In the genomic region with DNA sequence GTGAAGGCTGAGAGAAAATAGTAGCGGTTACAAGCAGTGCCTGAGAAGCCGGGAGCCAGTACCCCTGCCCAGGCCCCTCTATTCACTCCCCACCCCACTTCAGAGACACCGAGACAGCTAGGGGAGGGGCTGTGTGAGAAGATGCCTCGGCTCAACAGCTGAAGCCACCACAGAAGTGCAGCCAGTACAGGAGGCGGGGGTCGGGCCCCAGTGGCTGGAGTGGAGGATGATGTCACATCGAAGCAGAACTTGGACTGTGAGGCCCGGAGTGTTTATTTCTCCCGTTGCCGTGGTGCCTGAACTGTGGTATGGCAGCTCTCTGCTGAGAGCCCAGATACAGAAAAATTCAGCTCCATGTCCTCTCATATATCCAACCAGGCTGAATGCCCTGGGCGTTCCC, we compare ENCODE assay signal across 9 mouse cellular contexts. TPM values are rescaled to one million over a fixed set of nuclear protein-coding genes. Genes with fewer than 3 reads are reported as not detected.
DNase-seq lines count a peak whose midpoint lies in the region; ATAC-seq and TF ChIP-seq lines count a peak whose summit lies in the region.
"Had no signal": no experiment of that assay in that cellular context is flagged by ENCODE, and none has a peak within 500 bp of the region (broad histone marks: within the 10 kb centered on the region; RNA-seq: fewer than 3 reads in every experiment).

No protein-coding gene starts in this region.

- DNase-seq in lung, adult 18-20 months, result peak; percentile 32 to 44
- no peak for DNase-seq in lung, adult 2 months
- peak; percentile 89 for DNase-seq in heart, embryonic 10.5 days (ENCODE audit: low spot score)
- peak; percentile 66 for DNase-seq in stomach, postnatal 0 days (ENCODE audit: low spot score)
- no peak for DNase-seq in frontal cortex, postnatal 36 days (ENCODE audit: low spot score in 2 of 2)
- DNase-seq in adrenal gland, postnatal 14 days, result no peak

- no peak for TF ChIP-seq CTCF in lung, adult 2 months (IDR thresholded peaks at IDR 0.05; ENCODE audit: insufficient read depth, low read length)
- no peak for TF ChIP-seq CTCF in stomach, postnatal 0 days (IDR thresholded peaks at IDR 0.05; ENCODE audit: low read depth)

- H3K9ac ChIP-seq in limb, embryonic 15.5 days, result no peak overlapping the region
- peak overlapping the region; percentile 35; the same call in 1 of the 2 replicates for H3K9ac ChIP-seq in stomach, postnatal 0 days (ENCODE audit: low read length)

- no peaks in the 10 kb centered on the region for H3K9me3 ChIP-seq in heart, embryonic 10.5 days
- H3K9me3 ChIP-seq in limb, embryonic 15.5 days, result no peaks in the 10 kb centered on the region
- no peaks in the 10 kb centered on the region for H3K9me3 ChIP-seq in stomach, postnatal 0 days (ENCODE audit: control insufficient read depth, low read length)

- peak; percentile 87 for ATAC-seq in limb, embryonic 15.5 days (ENCODE audit: insufficient number of reproducible peaks, low FRiP score, low TSS enrichment, low read depth)
- peak; percentile 87 for ATAC-seq in stomach, postnatal 0 days (ENCODE audit: low FRiP score, low TSS enrichment)
- no peak for ATAC-seq in CD4-positive, CD25-positive, alpha-beta regulatory T cell, adult 4 months

- WGBS in lung, adult 2 months, result 21% methylated on average over 11 of the region's 11 CpGs
- 19% methylated on average over 11 of the region's 11 CpGs for WGBS in heart, embryonic 10.5 days
- 30% methylated on average over 11 of the region's 11 CpGs for WGBS in limb, embryonic 15.5 days
- 13% methylated on average over 11 of the region's 11 CpGs for WGBS in stomach, postnatal 0 days

- H3K27me3 ChIP-seq in heart, embryonic 10.5 days (ENCODE audit: insufficient read depth, poor library complexity, severe bottlenecking), result peaks cover 13% of the 10 kb centered on the region; the same call in 1 of the 2 replicates
- H3K27me3 ChIP-seq in limb, embryonic 15.5 days, result no peaks in the 10 kb centered on the region
- H3K27me3 ChIP-seq in stomach, postnatal 0 days (ENCODE audit: control insufficient read depth, insufficient read depth, low read length), result no peaks in the 10 kb centered on the region

- TF ChIP-seq EP300 in stomach, postnatal 0 days (optimal IDR thresholded peaks at IDR 0.05), result no peak

- no peak for TF ChIP-seq POLR2A in lung, adult 2 months (IDR thresholded peaks at IDR 0.05; ENCODE audit: borderline replicate concordance, extremely low read depth, low read depth, low read length)

- H3K4me2 ChIP-seq in limb, embryonic 15.5 days, result no peak overlapping the region
- no peak overlapping the region for H3K4me2 ChIP-seq in stomach, postnatal 0 days (replicated peaks; ENCODE audit: low read depth)

- no peak overlapping the region for H3K4me3 ChIP-seq in lung, adult 2 months (replicated peaks; ENCODE audit: extremely low read depth, low read depth, low read length)
- peak overlapping the region; percentile 30 for H3K4me3 ChIP-seq in heart, embryonic 10.5 days
- H3K4me3 ChIP-seq in limb, embryonic 15.5 days, result no peak overlapping the region
- no peak overlapping the region for H3K4me3 ChIP-seq in stomach, postnatal 0 days (ENCODE audit: low read depth, low read length)
- H3K4me3 ChIP-seq: erythroblast, embryonic 14.5 days had no signal

- H3K36me3 ChIP-seq in heart, embryonic 10.5 days, result no peaks in the 10 kb centered on the region
- no peaks in the 10 kb centered on the region for H3K36me3 ChIP-seq in limb, embryonic 15.5 days
- H3K36me3 ChIP-seq in stomach, postnatal 0 days (ENCODE audit: control insufficient read depth, insufficient read depth, low read length), result no peaks in the 10 kb centered on the region

- no peaks in the 10 kb centered on the region for H3K4me1 ChIP-seq in lung, adult 2 months (ENCODE audit: control insufficient read depth, insufficient read depth, low read length)
- H3K4me1 ChIP-seq in heart, embryonic 10.5 days, result peaks cover 39% of the 10 kb centered on the region
- H3K4me1 ChIP-seq in limb, embryonic 15.5 days, result peaks cover 27% of the 10 kb centered on the region
- H3K4me1 ChIP-seq in stomach, postnatal 0 days (replicated peaks; ENCODE audit: control insufficient read depth, insufficient read depth), result peaks cover 5% of the 10 kb centered on the region; the same call in 1 of the 2 replicates

- peak overlapping the region; percentile 80 for H3K27ac ChIP-seq in heart, embryonic 10.5 days
- peak overlapping the region; percentile 79 for H3K27ac ChIP-seq in limb, embryonic 15.5 days
- H3K27ac ChIP-seq in stomach, postnatal 0 days (replicated peaks), result peak overlapping the region; percentile 63; the same call in 1 of the 2 replicates

RNA-seq across cellular contexts. Expression of a gene that starts 12.7 kb away (rescaled TPM):
- 1.7 and 1.8 TPM in 2 replicates for polyA plus RNA-seq in lung, adult 2 months (2012; rRNA removed)
- polyA plus RNA-seq in heart, embryonic 10.5 days (2016; fragmentation: Nextera tagmentation; extraction: Ambion mirVana), result 0.64 and 1.4 TPM in 2 replicates
- 1.00 and 3.4 TPM in 2 replicates for polyA plus RNA-seq in limb, embryonic 15.5 days (2015; fragmentation: Nextera tagmentation; extraction: Ambion mirVana)
- polyA plus RNA-seq in stomach, postnatal 0 days (2015; fragmentation: Nextera tagmentation; extraction: Ambion mirVana), result 0.57 and 0.71 TPM in 2 replicates
- polyA plus RNA-seq in CD4-positive, CD25-positive, alpha-beta regulatory T cell, adult 4 months (2017; shearing (Covaris generic)), result not detected
- 2.0 and 3.2 TPM in 2 replicates for total RNA-seq in adrenal gland, postnatal 14 days (2021)
- polyA plus RNA-seq: erythroblast, embryonic 14.5 days had no signal

RNA-seq across cellular contexts. Expression of a gene that starts 13.1 kb away (rescaled TPM):
- 19.5 and 21.2 TPM in 2 replicates for polyA plus RNA-seq in lung, adult 2 months (2012; rRNA removed)
- 22.5 and 39.4 TPM in 2 replicates for polyA plus RNA-seq in heart, embryonic 10.5 days (2016; fragmentation: Nextera tagmentation; extraction: Ambion mirVana)
- polyA plus RNA-seq in limb, embryonic 15.5 days (2015; fragmentation: Nextera tagmentation; extraction: Ambion mirVana), result 49.1 and 52.2 TPM in 2 replicates
- polyA plus RNA-seq in stomach, postnatal 0 days (2015; fragmentation: Nextera tagmentation; extraction: Ambion mirVana), result 7.8 and 9.0 TPM in 2 replicates
- not detected for polyA plus RNA-seq in CD4-positive, CD25-positive, alpha-beta regulatory T cell, adult 4 months (2017; shearing (Covaris generic))
- total RNA-seq in adrenal gland, postnatal 14 days (2021), result 12.5 and 17.0 TPM in 2 replicates
- polyA plus RNA-seq: erythroblast, embryonic 14.5 days had no signal

RNA-seq across cellular contexts. Expression of a gene that starts 55.5 kb away (rescaled TPM):
- 4.4 and 6.8 TPM in 2 replicates for polyA plus RNA-seq in lung, adult 2 months (2012; rRNA removed)
- 0.92 and 2.3 TPM in 2 replicates for polyA plus RNA-seq in heart, embryonic 10.5 days (2016; fragmentation: Nextera tagmentation; extraction: Ambion mirVana)
- polyA plus RNA-seq in limb, embryonic 15.5 days (2015; fragmentation: Nextera tagmentation; extraction: Ambion mirVana), result 3.6 and 4.5 TPM in 2 replicates
- polyA plus RNA-seq in stomach, postnatal 0 days (2015; fragmentation: Nextera tagmentation; extraction: Ambion mirVana), result 0.99 and 1.2 TPM in 2 replicates
- polyA plus RNA-seq in CD4-positive, CD25-positive, alpha-beta regulatory T cell, adult 4 months (2017; shearing (Covaris generic)), result not detected
- 1.4 and 3.0 TPM in 2 replicates for total RNA-seq in adrenal gland, postnatal 14 days (2021)
- polyA plus RNA-seq: erythroblast, embryonic 14.5 days had no signal

Comparison
In these comparisons a context has a peak if more than half of its experiments do, and no peak if none do; other contexts are left out.
1. DNase-seq: peak in lung, adult 18-20 months (2 of 2), heart, embryonic 10.5 days (single experiment) and stomach, postnatal 0 days (single experiment); none in lung, adult 2 months (single experiment), frontal cortex, postnatal 36 days (0 of 2) and adrenal gland, postnatal 14 days (single experiment).
2. Peak in every context shown above with its lines, with median percentiles within 50 percentile points of each other: H3K27ac ChIP-seq.